Mouse (Mus musculus): ENCODE measurements at regions not wholly inside any gene's neighbourhood (a gene's known extent, or its start where the extent isn't known, plus 50 kb on each side); places are given as distances from the start of the nearest gene placed in this dataset.
"Not testable (repeated sequence)": the region's sequence is repeated elsewhere in the genome, so short reads cannot be mapped to it uniquely, and the experiment has no call there.

DNA sequence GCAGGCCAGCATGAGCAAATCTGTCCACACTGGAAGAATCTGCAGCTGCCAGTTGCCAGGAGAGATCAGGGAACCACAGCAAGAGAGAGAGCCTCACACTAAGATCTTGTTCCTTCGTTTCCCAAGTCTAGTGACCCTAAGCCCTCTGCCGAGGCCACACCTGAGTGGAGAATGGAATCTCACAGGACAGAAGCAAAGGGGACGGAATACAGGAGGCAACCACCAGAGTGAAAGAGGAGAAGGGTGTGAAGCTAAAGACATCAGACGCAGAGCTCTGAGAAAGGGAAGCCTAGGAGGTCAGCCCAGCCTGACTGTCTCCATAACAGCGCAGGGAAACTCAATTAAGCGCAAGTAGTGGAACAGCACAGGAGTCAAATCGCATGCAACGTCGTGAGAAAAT is 75.0 kb downstream of the Suds3 start:
- no peak for DNase-seq

- DNase-seq, result peak; percentile 59
Observed at GRCm38 (mm10) chr5:117037261-117037660, 78.7 kb downstream of the Suds3 start.

DNA sequence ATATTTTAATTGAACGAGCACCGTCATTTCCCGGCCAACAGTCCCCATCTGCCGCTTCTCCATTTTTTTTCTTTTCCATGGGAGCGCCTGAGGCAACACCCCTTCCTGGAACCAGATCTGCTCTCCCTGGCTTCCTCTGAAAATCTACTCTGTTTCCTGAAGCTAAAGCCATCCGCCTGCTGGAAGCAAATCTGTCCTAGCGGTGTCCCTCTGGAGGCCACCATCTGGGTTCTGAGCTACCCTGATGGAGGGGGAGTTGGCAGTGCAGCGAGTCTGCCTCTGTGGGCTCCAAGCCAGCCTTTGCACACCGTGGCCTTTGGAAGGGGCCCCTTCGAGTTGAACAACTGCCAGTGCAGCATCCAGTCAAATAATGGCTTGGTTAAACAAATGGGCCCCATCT is 83.8 kb downstream of the Suds3 start:
- peak; percentile 81 for DNase-seq

DNA sequence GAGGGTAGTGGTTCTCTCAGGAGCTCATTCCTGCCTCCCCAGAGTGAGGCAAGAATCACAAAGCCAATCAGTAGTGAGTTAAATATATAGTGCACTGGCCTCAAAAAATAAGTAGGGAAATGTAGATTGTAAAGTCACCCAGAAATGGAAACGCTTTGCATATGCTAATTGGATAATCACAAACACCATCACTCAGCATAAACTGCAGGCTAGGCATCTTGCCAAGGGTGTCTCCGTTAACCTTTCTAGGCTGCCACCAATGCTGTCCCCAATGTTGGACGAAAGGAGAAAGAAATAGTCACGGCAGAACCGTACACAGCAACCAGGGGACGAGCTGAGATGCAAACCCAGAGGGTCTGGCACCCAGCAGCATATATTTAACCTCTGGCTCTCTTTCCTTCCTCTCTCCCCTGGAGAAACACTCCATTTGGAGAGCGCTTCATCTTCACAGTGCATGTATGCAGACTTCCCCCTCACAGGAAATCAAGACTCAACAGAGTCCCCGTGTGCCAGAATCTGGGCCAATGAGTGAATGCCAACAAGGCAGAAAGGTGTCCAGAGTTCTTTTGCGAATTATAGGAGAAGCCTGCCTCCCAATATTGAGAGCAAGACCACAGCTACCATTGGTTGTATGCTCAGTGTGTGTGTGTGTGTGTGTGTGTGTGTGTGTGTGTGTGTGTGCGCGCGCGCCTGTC is 90.1 kb downstream of the Suds3 start:
- DNase-seq, result no peak

DNA sequence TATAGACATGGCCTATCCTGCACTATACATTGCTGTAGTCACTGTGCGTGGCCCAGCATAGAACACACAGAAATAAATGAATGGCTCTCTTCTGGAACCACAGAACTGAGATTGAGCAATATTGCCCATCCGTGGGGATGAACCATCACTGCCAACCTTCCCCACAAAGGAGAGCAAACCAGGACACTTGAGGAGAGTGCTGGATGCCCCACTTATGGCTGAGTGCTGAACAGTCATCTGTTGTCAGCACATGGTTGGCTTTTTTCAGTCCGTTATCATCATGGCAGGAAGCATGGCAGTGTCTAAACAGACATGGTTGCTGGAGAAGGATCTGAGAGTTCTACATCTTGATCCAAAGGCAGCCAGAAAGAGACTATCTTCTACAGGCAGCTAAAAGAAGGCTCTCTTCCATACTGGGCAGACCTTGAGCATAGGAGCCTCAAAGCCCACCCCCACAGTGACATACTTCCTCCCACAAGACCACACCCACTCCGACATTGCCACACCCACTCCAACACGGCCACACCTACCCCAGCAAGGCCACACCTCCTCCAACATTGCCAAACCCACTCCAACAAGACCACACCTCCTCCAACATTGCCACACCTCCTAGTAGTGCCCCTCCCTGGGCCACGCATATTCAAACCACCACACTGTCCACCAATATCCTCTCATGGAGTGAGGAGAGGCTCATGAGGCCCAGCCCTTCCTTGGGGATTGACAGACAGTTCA is 97.3 kb downstream of the Suds3 start:
- no peak for DNase-seq

DNA sequence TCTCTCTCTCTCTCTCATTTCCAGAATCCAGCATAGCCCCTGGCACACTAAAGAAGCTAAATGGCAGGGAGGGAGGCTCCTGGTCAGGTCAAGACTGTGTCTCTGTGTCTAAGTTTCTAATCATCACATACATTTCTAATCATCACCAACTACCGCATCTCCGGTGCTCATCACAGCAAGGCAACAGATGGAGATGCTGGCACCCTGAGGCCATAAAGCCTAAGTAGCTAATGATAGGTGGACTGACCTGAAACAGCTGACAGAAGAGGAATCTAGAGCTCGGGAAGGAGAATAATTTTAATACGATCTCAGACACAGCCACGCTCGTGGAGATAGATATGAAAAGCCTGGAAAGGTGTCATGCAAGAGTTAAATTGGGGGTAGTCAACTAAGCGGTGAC is 104.8 kb downstream of the Suds3 start:
- peak; percentile 46 for DNase-seq

DNA sequence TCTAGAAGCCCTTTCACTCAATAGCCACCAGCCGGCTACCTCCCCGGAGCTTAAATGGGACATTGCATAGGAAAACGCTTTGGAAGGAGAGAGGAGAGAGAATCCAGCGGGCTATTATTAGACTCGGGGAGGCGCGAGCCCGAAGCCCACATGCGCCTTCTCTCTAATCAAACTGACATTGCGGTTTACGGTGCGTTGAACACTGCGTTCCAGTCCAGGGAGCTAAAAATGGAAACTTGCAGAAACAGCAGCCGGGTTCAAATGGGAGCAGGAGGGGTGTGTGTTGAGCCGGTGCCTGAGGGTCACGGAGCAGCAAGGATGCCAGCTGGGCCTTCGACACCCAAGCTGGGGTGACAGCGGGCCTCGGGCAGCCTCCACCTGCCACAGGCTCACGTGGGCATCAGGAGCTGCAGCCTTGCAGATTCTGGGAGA is 115.1 kb downstream of the Suds3 start:
- DNase-seq, result peak; percentile 79

DNA sequence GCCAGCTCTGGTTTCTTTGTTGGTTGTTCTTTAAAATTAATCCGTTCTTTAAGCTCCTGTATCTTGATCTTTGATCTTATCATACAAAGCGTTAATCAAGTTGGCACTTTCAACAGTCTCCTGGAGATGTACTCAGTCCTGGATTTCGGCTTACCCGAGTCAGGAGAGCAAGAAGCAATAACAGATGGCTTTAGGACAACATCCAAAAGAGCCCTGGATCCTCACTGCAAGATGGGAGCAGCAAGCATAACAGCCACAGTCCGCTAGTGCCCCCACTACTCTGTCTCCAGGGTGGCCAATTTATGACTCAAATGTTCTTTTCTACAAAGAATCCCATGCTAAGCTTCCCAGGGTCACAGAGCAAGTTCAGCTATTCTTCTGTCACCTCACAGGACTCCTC is 121.4 kb downstream of the Suds3 start:
- DNase-seq, result no peak

- DNase-seq, result peak; percentile 39
Observed at GRCm38 (mm10) chr5:116993674-116994073, 122.2 kb downstream of the Suds3 start.

- peak; percentile 69 for DNase-seq
Observed at GRCm38 (mm10) chr5:116991461-116991860, 124.5 kb downstream of the Suds3 start.

DNA sequence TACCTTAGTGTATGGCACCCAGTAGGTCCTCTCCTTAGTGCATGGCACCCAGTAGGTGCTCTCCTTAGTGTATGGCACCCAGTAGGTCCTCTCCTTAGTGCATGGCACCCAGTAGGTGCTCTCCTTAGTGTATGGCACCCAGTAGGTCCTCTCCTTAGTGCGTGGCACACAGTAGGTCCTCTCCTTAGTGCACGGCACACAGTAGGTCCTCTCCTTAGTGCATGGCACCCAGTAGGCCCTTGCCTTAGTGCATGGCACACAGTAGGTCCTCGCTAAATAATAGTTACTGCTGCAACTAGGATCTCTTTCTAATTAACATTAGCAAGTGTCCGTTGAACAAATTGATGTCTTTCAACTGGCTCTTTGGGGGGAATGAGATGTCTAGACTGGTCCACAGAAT is 144.4 kb downstream of the Suds3 start:
- not testable (repeated sequence) for DNase-seq

GRCm38 (mm10) chr5:116964171-116964570 is 151.7 kb downstream of the Suds3 start:
- DNase-seq, result no peak

DNA sequence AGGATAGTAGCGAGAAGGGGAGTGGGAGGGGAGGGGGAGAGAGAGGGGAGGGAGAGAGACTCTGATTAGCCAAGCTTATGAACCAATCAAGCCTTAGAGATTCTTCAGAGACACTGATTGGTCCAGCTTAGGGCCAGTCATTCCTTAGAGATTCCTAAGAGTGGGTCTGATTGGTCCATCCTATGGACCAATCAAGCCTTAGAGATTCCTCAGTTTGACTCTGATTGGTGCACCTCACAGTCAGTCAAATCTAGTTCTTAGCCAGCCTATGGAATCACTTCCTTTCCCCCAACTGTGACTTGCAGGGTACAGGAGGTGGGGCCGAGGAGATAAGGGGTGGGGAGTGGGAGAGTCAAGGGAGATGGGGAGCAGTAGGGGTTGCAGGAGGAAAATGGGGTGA is 152.8 kb downstream of the Suds3 start:
- no peak for DNase-seq

DNA sequence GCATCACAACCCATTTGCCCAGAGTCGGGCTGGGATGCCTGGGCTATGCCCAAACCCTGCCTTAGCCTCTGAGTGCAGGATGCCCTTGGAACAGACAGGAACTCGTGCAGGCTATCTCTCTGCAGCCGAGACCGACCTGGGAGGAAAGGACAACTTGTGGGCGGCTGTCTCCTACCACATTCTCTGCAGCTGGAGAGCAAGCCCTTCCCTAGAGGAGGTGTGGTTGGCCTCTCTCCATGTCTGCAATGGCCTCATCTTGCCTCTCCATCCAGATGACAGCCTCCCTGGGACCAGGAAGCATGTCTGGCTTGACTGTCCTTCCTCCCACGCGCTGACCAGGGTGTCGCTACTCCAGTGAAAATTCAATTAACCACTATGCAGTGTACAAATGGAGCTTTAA is 155.9 kb downstream of the Suds3 start:
- DNase-seq, result no peak

DNA sequence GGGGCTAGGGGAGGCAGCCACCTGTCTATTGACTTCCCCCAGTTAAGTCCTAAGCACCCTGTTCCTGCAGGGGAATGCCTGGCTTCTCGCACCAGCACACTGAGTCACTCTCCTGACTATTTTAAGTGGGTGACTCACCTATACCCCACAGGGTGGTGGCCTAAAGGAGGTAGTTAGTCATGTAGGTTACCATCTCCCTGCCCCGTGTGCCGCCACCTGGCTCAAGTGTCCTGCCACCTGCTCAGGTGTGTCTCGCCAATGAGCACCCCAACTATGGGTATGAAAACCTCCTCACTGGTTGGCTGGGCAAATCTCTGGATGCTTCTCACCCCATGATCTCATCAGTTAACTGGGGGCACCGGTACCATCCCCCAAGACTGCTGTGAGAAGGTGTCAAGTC is 157.8 kb downstream of the Suds3 start:
- peak; percentile 17 for DNase-seq

GRCm38 (mm10) chr5:116956572-116956971 is 159.3 kb downstream of the Suds3 start:
- DNase-seq, result no peak

DNA sequence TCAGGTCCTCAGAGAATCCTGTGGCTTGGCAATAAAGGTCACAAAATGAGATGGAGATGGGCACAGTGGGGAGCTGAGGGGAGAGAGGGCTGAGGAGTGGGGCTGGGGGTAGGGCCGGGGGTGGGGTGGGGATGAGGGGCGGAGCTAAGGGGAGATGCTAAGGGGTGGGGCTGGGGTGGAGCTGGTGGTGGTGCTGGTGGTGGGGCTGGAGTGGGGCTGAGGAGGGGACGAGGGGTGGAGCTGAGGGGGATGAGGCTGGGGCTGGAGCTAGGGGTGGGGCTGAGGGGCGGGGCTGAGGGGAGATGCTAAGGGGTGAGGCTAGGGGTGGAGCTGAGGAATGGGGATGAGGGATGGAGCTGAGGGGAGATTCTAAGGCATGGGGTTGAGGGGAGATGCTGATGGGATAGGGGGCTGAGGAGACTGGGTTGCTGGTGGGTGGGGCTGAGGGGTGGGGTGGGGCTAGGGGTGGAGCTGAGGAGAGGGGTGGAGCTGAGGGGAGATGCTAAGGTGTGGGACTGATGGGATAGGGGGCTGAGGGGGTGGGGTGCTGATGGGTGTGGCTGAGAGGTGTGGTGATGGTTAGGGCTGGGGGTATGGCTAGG is 165.5 kb downstream of the Suds3 start:
- no peak for DNase-seq

GRCm38 (mm10) chr5:116934585-116934984 is 181.3 kb downstream of the Suds3 start:
- DNase-seq, result no peak

- no peak for DNase-seq
Observed at GRCm38 (mm10) chr5:116934151-116934550, 181.8 kb downstream of the Suds3 start.

GRCm38 (mm10) chr5:116933105-116933504 is 182.8 kb downstream of the Suds3 start:
- DNase-seq, result no peak

DNA sequence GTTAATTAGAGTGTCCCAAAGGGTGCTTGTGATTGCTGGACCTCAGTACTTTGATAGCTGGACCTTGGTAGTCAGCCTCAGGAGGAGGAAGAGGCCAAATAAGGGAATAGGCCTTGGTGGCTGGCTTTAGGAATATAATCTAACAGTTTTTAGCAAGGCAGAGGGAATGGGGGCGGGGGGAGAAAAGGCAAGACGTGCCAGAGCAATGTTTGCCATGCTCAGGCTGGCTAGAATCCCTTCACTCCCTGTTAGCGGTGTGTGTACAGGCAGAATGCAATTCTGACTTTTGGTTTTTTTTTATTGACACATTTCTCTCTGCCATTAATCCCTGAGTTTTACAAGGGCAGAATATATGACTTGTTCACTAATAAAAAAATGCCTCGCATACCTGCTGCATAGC is 192.2 kb downstream of the Suds3 start:
- DNase-seq, result no peak

DNA sequence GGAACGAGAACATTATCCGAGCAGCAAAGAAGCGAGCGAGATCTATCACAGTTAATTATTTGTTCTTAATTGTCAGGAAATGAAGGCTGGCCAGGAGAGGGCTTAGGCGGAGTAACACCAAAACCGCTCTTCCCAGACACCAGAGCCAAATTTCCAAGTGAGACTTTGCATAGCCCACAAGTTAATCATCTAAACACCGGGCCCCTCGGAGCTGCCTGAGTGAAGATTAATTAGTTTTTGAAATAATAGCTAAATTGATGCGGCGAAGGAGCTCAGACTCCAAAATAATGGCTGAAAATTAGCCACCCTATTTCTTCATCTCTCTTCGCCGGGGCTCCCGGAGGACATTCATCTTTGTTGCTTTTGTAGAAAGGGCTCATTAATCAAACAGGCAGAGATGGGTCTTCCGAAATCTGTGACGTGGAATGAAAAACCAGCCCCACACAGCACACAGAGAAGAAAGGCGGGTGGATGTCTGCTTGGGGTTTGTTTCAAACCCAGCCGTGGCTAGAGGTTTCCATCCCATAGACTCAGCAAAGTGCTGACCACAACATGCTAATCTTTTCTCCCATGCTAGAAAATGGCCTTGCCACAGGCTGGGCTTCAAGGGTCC is 193.7 kb downstream of the Suds3 start:
- no peak for DNase-seq

DNA sequence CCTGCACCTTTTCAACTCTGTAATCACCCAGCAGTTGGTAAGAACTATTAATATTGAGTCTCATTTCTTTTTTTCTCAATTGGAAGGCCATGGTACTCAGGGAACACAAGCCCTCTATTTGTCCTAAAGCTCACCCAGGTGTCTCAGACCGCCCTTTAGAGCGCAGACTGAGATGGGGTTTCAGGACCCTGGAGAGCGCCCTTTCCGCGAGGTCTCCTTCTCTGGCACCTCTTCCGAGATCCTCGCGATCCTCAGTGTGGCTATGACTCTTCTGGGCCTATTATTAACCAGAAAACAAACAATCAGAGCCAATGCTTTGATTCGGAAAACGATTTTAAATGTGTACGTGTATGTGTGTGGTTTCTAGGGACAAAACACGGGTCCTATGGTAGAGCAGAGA is 201.0 kb downstream of the Suds3 start:
- no peak for DNase-seq

DNA sequence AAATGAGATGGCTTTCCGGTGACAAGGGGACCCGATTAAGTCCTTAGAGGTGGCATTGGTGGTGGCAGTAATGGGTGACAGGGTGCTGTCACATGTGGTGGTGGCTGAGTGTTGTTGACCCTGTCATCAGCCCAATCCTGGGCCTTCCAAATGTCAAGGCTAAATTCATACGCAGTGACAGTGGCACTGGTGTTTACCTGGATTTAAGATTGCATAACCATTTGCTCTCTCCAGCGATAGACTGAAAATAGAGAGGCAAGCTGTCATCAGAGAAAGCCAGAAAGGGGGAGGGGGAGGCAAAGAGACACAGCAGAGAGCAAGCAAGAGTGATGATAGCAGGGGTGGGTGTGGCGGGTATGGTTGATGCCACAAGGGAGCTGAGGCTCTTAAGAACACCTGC is 215.1 kb downstream of the Suds3 start:
- no peak for DNase-seq

All from cerebellum, adult 11 months (tissue).